Comparison of ENCODE assay signal across 20 mouse cellular contexts in the genomic region with DNA sequence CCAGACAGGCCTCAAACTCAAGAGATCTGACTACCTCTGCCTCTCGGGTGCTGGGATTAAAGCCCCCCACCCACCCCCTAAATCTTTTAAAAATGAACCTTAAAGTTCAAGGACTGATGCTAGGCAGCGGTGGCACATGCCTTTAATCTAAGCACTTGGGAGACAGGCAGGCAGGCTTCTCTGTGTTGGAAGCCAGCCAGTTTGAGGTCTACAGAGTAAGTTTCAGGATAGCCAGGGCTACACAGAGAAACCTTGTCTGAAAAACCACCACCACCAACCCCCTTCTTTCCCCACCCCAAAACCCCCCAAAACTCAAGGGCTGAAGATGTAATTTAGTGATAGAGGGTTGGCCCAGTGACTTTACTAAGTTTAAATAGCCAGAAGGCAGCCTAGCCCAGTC. TPM values are rescaled to one million over a fixed set of nuclear protein-coding genes. Genes with fewer than 3 reads are reported as not detected.
DNase-seq lines count a peak whose midpoint lies in the region; ATAC-seq and TF ChIP-seq lines count a peak whose summit lies in the region.
"Had no signal": no experiment of that assay in that cellular context is flagged by ENCODE, and none has a peak within 500 bp of the region (broad histone marks: within the 10 kb centered on the region; RNA-seq: fewer than 3 reads in every experiment).

No protein-coding gene starts in this region.

- peaks cover 37% of the 10 kb centered on the region for H3K36me3 ChIP-seq in heart, embryonic 12.5 days
- no peaks in the 10 kb centered on the region for H3K36me3 ChIP-seq in hindbrain, postnatal 0 days (ENCODE audit: insufficient read depth, low read length)
- H3K36me3 ChIP-seq in hindbrain, embryonic 11.5 days (ENCODE audit: control insufficient read depth, insufficient read depth, low read length), result no peaks in the 10 kb centered on the region; the same call in 1 of the 2 replicates
- peaks cover 4% of the 10 kb centered on the region; the same call in 1 of the 2 replicates for H3K36me3 ChIP-seq in forebrain, embryonic 11.5 days (ENCODE audit: control insufficient read depth, insufficient read depth, low read length)

- H3K27ac ChIP-seq in heart, embryonic 12.5 days (ENCODE audit: poor library complexity, severe bottlenecking), result peak overlapping the region; percentile 15
- H3K27ac ChIP-seq in hindbrain, postnatal 0 days, result 0 out of 2 replicates have a peak overlapping the region, but pooled peaks have one; percentile 45
- H3K27ac ChIP-seq in hindbrain, embryonic 11.5 days (ENCODE audit: low read depth, low read length), result no peak overlapping the region
- no peak overlapping the region for H3K27ac ChIP-seq in forebrain, embryonic 11.5 days (ENCODE audit: low read depth, low read length)
- H3K27ac ChIP-seq: embryonic facial prominence, embryonic 10.5 days; embryonic facial prominence, embryonic 12.5 days; forebrain, embryonic 12.5 days had no signal

- DNase-seq in heart, postnatal 36 days, result no peak
- no peak for DNase-seq in hindbrain, postnatal 0 days (ENCODE audit: low spot score)
- no peak for DNase-seq in hindbrain, embryonic 11.5 days (ENCODE audit: low spot score)
- DNase-seq in layer of hippocampus, adult 9-11 months, result peak; percentile 2
- no peak for DNase-seq in layer of hippocampus, adult 9-10 months (ENCODE audit: low spot score)
- no peak for DNase-seq in forebrain, embryonic 11.5 days (ENCODE audit: low spot score)
- DNase-seq: adrenal gland, adult 8-10 months; adrenal gland, postnatal 14 days; cerebellum, adult 11-12 months; cerebellum, adult 2 months; cerebellum, adult 9-10 months; cerebellum, postnatal 25 days had no signal

- H3K9me3 ChIP-seq in heart, embryonic 12.5 days (replicated peaks), result no peaks in the 10 kb centered on the region
- H3K9me3 ChIP-seq in hindbrain, postnatal 0 days (ENCODE audit: low read length), result no peaks in the 10 kb centered on the region
- no peaks in the 10 kb centered on the region for H3K9me3 ChIP-seq in hindbrain, embryonic 11.5 days (ENCODE audit: control insufficient read depth, low read length)
- H3K9me3 ChIP-seq in forebrain, embryonic 11.5 days (ENCODE audit: control insufficient read depth, low read length), result no peaks in the 10 kb centered on the region
- H3K9me3 ChIP-seq: embryonic facial prominence, embryonic 10.5 days; embryonic facial prominence, embryonic 12.5 days; forebrain, embryonic 12.5 days had no signal

- H3K4me2 ChIP-seq in heart, embryonic 12.5 days, result no peak overlapping the region
- no peak overlapping the region for H3K4me2 ChIP-seq in hindbrain, postnatal 0 days (ENCODE audit: low read depth, low read length)
- H3K4me2 ChIP-seq in hindbrain, embryonic 11.5 days (replicated peaks; ENCODE audit: low read depth, low read length), result no peak overlapping the region
- H3K4me2 ChIP-seq in forebrain, embryonic 11.5 days (ENCODE audit: low read depth, low read length, severe bottlenecking), result no peak overlapping the region
- H3K4me2 ChIP-seq: embryonic facial prominence, embryonic 12.5 days; forebrain, embryonic 12.5 days had no signal

- WGBS in heart, embryonic 12.5 days, result 51% methylated on average over 2 of the region's 2 CpGs
- WGBS in hindbrain, postnatal 0 days, result 55% methylated on average over 2 of the region's 2 CpGs
- 97% methylated on average over 2 of the region's 2 CpGs for WGBS in hindbrain, embryonic 11.5 days
- 81% methylated on average over 2 of the region's 2 CpGs for WGBS in forebrain, embryonic 11.5 days

- H3K9ac ChIP-seq in heart, embryonic 12.5 days, result no peak overlapping the region
- H3K9ac ChIP-seq in hindbrain, postnatal 0 days (replicated peaks; ENCODE audit: low read length), result no peak overlapping the region
- H3K9ac ChIP-seq in hindbrain, embryonic 11.5 days (ENCODE audit: low read depth, low read length), result no peak overlapping the region
- H3K9ac ChIP-seq in forebrain, embryonic 11.5 days (ENCODE audit: low read length), result no peak overlapping the region
- H3K9ac ChIP-seq: embryonic facial prominence, embryonic 12.5 days; forebrain, embryonic 12.5 days had no signal

- intact Hi-C loops in heart, postnatal 36 days (cut with DNase I), result no loop called here

- ATAC-seq in heart, embryonic 12.5 days (ENCODE audit: insufficient number of reproducible peaks, low FRiP score), result no peak
- no peak for ATAC-seq in hindbrain, postnatal 0 days
- no peak for ATAC-seq in hindbrain, embryonic 11.5 days (ENCODE audit: low FRiP score)
- ATAC-seq in forebrain, embryonic 11.5 days (replicated peaks; ENCODE audit: low FRiP score), result no peak
- ATAC-seq: activated CD4-positive, CD25-positive, alpha-beta regulatory T cell, adult 4 months; forebrain, embryonic 14.5 days; forebrain, embryonic 16.5 days; Patski had no signal

- no peak overlapping the region for H3K4me3 ChIP-seq in heart, embryonic 12.5 days
- no peak overlapping the region for H3K4me3 ChIP-seq in hindbrain, postnatal 0 days (ENCODE audit: low read length)
- no peak overlapping the region for H3K4me3 ChIP-seq in hindbrain, embryonic 11.5 days (ENCODE audit: low read depth, low read length)
- H3K4me3 ChIP-seq in forebrain, embryonic 11.5 days (ENCODE audit: low read depth, low read length), result no peak overlapping the region
- H3K4me3 ChIP-seq: embryonic facial prominence, embryonic 10.5 days; embryonic facial prominence, embryonic 12.5 days; forebrain, embryonic 12.5 days had no signal

- H3K4me1 ChIP-seq in heart, embryonic 12.5 days (replicated peaks), result peaks cover 41% of the 10 kb centered on the region
- peaks cover 12% of the 10 kb centered on the region; the same call in 1 of the 2 replicates for H3K4me1 ChIP-seq in hindbrain, postnatal 0 days (ENCODE audit: insufficient read depth, low read length)
- peaks cover 3% of the 10 kb centered on the region; the same call in 1 of the 2 replicates for H3K4me1 ChIP-seq in hindbrain, embryonic 11.5 days (replicated peaks; ENCODE audit: control insufficient read depth, insufficient read depth, low read length)
- H3K4me1 ChIP-seq in forebrain, embryonic 11.5 days (replicated peaks; ENCODE audit: control insufficient read depth, insufficient read depth, low read length), result no peaks in the 10 kb centered on the region
- H3K4me1 ChIP-seq: embryonic facial prominence, embryonic 12.5 days had no signal

- TF ChIP-seq CTCF in hindbrain, postnatal 0 days (IDR thresholded peaks at IDR 0.05; ENCODE audit: low read depth), result no peak

- no peaks in the 10 kb centered on the region for H3K27me3 ChIP-seq in heart, embryonic 12.5 days (replicated peaks)
- H3K27me3 ChIP-seq in hindbrain, postnatal 0 days (ENCODE audit: insufficient read depth, low read length), result no peaks in the 10 kb centered on the region
- no peaks in the 10 kb centered on the region for H3K27me3 ChIP-seq in hindbrain, embryonic 11.5 days (ENCODE audit: control insufficient read depth, insufficient read depth, low read length)
- no peaks in the 10 kb centered on the region for H3K27me3 ChIP-seq in forebrain, embryonic 11.5 days (ENCODE audit: control insufficient read depth, insufficient read depth, low read length)
- H3K27me3 ChIP-seq: embryonic facial prominence, embryonic 12.5 days; forebrain, embryonic 12.5 days; Patski had no signal

RNA-seq across cellular contexts. Expression of a gene that starts 10.0 kb away (rescaled TPM):
- polyA plus RNA-seq in heart, embryonic 12.5 days (2016; fragmentation: Nextera tagmentation; extraction: Ambion mirVana), result 481 and 488 TPM in 2 replicates
- total RNA-seq in heart, postnatal 36 days (2021), result 10 to 100 TPM; 83.7 to 93.5 TPM
- total RNA-seq in hindbrain, postnatal 0 days (2014; rRNA removed), result 559 and 659 TPM in 2 replicates
- polyA plus RNA-seq in hindbrain, postnatal 0 days (2015; fragmentation: Nextera tagmentation; extraction: Ambion mirVana), result 935 and 978 TPM in 2 replicates
- 473 and 505 TPM in 2 replicates for polyA plus RNA-seq in hindbrain, embryonic 11.5 days (2014; fragmentation: Nextera tagmentation; extraction: Ambion mirVana)
- 436 and 450 TPM in 2 replicates for polyA plus RNA-seq in forebrain, embryonic 11.5 days (2014; fragmentation: Nextera tagmentation; extraction: Ambion mirVana)

Comparison
In these comparisons a context has a peak if more than half of its experiments do, and no peak if none do; other contexts are left out.
1. H3K27ac ChIP-seq: peak in heart, embryonic 12.5 days (single experiment) and hindbrain, postnatal 0 days (single experiment); none in hindbrain, embryonic 11.5 days (single experiment) and forebrain, embryonic 11.5 days (single experiment).